Mouse (Mus musculus): ENCODE results near the gene Trak1. TPM values are rescaled to one million over a fixed set of nuclear protein-coding genes. Genes with fewer than 3 reads are reported as not detected.

Trak1 gene
- 39.9 and 42.4 TPM in 2 replicates for polyA plus RNA-seq (2012)

DNA sequence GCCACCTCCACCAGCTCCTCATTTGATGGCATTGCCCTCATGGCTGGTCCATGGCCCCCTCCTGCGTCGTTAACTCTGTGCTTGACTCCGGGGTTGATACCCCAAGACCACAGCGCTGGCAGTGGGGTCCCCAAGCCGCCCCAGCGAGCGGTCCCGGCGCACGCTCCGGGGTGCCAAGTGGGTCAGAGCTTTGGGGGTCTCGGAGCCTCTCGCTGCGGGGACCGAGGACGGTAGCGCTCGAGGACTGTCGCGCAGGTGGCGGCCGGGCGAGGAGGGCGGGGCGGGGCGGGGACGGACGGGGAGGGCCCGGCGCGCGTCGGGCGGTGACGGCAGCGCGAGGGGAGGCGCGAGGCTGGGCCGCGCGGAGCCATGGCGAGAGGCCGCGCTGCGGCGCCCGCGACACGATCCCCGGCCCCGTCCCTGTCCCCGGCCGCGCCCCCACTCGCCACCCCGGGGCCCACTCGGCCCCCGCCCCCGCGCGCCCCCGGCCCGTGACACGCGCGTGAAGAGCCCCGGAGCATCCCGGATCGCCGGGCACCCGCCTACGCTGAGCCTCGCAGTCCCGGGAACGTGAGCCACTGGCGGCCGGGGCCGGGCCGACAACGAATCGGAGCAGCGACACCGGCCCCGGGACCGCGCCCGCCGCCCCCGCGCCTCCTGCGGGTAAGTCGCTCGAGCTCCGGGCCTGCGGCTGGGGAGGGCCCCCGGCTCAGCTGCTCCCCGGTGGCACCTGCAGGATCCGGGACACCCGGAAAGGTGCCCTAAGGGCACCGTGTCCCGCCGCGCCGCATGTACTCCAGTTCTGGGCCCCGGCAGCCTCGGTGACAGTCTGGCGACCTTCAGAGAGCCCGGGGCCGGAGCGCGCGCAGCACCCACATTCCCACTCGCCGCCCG lies at the start of gene Trak1:
Gene Trak1 (plus strand): TSS at position 332 of the 894 bp plus-strand sequence.
- TF ChIP-seq GATA1 (IDR thresholded peaks at IDR 0.05; ENCODE audit: low read length), result no peak

DNA sequence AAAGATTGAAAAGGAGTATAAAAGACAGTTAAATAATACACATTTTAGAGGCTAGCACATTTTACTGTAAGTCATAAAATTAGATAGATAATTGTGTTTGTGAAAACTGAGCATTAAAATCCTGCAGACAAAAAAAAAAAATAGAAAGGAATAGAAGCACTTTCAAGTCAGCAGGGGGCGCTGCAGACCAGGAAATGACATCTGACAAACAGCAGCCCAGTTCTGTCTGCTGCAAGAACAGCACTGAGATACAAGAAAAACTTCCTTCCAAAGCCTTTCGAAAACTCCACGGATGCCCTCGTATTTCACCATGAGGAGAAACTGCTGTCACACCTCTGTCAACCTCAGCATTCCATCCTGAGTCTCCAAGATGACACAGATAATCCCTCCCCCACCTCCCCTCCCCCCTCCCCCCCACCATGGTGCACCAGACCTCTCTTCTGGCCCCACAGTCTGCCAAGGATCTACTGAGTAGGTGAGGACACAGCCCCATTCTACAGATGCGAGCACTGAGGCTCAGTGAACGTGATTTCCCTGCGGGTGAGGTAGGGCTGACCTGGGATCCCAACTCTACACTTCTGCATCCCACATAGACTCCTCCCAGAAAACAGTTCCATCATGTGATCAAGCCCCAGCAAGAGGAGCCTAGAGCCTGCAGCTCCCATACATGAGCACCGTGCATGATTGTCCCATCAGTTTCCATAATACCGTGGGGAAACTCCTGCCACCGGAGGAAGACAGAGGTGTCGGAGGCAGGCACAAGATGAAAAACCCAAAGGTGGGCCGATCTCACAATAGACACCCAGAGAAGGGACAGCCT lies 49.1 kb upstream of the Trak1 start:
- TF ChIP-seq GATA1 (IDR thresholded peaks at IDR 0.05; ENCODE audit: low read length), result no peak

DNA sequence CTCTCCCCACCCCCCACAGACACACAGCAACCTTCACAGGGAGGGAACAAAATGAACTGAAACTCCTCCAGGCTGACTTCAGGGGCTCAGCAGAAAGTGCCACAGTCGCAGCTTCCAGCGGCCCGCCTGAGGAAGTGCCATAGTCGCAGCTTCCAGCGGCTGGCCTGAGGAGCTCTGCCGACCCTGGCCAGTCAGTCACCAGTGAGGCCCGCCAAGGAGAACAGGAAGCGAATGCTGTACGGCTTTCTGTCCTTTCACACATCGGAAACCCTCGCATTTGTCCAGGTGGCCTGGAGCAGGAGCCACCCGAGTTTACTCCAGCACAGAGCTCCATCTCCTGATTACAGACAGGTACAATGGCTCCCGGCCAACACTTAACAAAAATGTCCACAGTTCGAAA lies 47.5 kb upstream of the Trak1 start:
- TF ChIP-seq GATA1 (IDR thresholded peaks at IDR 0.05; ENCODE audit: low read length), result no peak

DNA sequence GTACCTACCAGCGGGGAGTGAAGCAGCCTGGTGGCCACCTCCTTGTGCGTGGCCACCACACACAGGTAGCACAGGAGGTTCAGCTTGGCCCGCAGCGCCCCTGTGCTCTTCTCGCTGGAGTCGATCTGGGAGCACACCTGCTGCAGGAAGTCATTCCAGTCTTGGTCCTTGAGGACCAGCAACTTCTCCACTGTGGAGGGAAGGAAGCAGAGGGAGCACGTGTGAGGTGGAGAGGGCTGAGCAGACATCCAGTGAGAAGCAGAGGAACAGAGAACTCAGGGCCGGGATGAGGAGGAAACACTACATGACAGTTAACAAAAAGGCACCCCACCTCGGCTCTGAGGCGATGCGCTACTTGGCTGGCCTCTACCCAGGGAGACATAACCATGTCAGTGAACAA lies 46.4 kb upstream of the Trak1 start:
- no peak for TF ChIP-seq GATA1 (IDR thresholded peaks at IDR 0.05; ENCODE audit: low read length)

DNA sequence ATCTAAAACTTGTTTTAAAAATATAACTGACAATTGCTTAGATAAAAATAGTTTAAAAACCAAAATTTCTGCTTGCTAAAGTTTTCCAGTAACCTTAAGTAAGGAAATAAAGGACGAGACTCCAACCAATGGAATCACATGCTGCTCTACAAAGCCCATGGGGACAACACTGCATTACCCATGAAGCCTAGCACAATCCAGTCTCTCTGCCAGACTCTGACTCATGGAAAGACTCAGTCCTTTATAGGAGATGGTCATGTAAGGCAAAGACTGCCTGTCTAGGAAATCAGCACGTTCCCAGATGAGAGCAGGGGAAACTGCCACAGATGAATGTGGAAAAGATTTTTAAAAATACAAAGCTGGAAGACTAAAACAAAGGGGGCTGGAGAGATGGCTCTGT lies 43.3 kb upstream of the Trak1 start:
- TF ChIP-seq GATA1 (IDR thresholded peaks at IDR 0.05; ENCODE audit: low read length), result no peak

DNA sequence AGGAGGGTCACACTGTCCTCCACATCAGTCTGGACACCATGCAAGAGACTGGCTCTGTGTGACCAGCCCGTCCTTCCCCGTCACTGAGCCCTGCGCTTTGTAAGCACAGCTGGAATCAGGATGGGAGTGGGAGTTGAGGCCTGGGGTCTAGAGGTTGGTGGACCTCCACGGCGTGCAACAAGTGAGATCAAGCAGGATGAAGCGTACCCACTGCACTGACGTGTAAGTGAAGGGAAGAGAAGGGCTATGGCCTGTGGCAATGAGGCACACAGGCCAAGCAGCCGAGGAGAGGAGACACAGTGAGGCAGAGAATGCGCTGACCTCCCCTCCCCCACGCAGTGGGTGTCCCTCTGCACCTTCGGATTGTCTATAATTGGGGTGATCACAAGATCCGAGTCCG lies 42.5 kb upstream of the Trak1 start:
- TF ChIP-seq GATA1 (IDR thresholded peaks at IDR 0.05; ENCODE audit: low read length), result no peak

DNA sequence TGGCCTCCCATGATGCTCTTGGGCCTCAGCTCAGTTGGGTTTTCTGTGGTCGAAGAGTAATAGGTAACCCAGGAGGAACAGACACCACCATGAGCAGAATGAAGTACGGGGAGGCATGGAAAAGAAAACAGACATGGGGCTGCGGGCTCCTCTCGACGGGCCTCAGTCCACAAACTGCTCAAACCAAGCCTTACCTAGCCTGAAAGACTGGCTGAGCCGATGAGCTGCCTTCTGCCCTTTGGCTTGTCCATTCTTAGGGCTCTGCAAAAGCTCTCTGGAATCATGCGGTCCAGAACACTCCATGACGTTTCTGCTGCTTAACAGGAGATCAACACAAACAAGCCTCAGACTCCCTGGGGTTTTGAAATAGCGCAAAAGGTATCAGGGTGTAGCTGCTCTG lies 40.2 kb upstream of the Trak1 start:
- TF ChIP-seq GATA1 (IDR thresholded peaks at IDR 0.05; ENCODE audit: low read length), result no peak

DNA sequence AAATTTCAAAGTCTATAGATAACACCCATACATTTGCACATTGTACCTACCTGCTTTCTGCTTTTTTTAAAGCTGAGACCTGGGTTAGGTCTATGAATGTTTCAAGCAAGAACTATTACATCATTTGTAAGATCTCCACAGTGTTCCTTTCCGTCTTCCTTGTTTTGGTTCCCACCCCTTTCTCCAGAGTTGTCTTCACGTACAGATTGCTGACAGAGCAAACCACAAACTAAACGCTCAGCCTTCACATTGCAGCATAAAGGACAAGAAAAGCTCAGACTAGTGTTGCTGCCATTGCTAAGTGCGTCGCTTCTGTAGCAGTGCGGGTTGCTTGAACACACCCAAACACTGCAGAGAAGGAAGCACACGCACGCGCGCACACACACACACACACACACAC lies 32.0 kb upstream of the Trak1 start:
- no peak for TF ChIP-seq GATA1 (IDR thresholded peaks at IDR 0.05; ENCODE audit: low read length)

DNA sequence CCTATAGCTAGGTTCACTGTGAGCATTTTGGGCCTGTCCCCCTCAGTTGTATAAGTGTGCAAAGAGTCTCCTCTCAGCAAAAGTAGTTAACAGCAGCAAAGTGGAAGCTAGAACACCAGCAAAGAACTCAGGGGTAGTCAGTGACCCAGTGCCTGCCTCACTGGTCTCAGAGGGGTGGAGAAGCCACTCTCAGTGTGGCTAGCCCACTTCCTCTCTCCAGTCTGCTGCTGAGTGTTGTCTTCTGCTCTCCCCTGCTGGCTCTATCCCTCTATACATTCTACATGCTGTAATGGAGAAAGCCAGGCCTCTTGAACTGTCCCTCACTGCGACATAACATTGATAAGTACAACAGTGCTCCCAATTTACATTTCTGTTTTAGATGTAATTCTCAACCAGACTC lies 26.2 kb upstream of the Trak1 start:
- TF ChIP-seq GATA1 (IDR thresholded peaks at IDR 0.05; ENCODE audit: low read length), result no peak

DNA sequence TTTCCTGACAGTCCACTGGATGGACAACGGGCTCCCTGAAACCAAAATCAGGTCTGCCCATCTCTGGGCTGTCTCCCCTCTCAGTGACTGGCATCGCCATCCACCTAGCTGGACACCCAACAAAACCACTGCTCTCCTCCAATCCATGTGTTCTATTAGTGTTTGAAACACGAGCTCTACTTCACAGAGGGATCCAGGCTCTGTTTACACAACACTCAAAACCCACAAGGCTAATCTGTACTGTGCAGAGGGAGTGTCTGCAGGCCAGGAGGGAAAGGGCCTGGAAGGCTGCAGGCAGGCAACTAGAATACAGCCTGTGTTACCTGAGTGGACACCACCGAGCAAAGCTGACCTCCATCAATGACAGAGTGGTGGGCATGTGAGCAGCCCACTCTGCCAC lies 25.7 kb upstream of the Trak1 start:
- TF ChIP-seq GATA1 (IDR thresholded peaks at IDR 0.05; ENCODE audit: low read length), result no peak

DNA sequence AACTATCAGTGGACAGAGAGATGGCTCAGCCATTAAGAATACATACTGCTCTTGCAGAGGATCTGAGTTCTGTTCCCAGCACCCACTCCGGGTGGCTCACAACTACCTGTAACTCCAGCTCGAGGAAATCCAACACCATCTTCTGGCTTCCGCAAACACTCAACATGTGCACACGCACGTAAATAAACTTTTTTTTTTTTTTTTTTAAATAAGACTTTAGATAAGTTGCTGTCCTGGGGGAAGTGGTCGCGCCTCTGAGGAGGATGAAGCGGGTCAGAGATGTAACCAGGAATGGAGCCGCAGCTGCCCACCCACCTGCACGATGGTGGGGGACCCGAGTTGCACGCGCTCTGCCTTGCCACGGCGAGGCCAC lies 20.6 kb upstream of the Trak1 start:
- TF ChIP-seq GATA1 (IDR thresholded peaks at IDR 0.05; ENCODE audit: low read length), result no peak

DNA sequence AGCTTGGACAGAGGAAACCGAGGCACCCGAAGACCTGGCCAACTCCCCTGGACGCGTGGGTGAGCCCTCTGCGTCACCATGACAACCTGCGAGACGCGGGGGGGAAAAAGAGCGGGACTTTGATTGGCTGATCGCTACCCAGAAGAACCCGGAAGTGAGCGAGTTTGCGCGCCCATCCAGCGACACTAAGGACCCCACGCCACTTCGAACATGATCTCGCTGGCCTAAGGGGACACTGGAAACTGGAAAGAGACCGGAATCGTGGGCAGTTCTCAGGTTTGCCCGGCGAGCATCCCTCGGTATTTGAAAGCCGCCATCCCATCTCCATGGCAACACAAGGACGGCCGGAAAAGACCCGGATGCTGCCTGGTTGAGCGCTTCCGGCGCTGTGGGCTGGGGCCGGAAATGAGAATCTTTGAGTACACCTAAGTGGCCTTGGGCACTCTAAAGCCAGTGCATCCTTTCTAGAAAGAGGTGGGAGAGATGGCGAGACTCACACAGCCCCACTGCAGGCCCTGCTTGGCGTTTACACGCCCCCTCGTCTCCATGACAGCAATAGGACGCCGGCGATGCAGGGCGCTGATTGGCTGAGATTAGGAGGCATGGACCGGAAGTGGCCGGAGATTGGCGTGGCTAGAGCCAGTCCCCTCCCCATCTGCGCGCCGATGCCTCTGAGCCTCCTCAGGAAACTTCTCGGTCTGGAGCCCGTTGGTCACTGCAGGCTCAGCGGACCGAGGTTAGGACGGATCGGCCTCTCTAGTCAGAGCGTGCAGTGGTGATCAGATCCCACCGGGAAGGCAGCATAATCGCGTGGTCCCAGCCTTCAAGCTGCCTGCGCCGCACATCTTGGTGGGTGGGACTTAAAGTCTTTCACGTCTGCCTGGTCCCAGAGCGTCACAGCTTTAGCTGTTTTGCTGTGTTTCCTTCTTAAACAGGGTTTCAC lies 19.9 kb upstream of the Trak1 start, which contains the start of gene Ulk4:
Gene Ulk4 (minus strand): TSS at position 80 of the 943 bp plus-strand sequence.
- TF ChIP-seq GATA1 (IDR thresholded peaks at IDR 0.05; ENCODE audit: low read length), result no peak

DNA sequence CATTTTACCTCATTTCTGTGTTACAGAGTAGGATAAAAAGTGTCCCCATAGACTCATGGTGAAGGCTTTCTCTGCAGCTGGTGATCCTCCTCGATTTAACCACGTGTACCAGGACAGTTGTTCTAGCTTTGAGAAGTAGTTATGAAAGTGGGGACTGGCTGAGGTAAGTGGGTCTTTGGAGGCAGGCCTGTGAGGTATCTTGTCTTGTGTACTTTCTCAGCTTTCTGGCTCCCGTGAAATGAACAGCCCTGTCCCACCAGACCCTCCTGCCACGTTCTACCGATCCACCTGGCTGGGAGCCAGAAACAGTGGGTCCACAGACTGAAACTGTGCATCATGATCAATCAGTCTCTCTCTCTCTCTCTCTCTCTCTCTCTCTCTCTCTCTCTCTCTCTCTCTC lies 18.1 kb upstream of the Trak1 start:
- no peak for TF ChIP-seq GATA1 (IDR thresholded peaks at IDR 0.05; ENCODE audit: low read length)

DNA sequence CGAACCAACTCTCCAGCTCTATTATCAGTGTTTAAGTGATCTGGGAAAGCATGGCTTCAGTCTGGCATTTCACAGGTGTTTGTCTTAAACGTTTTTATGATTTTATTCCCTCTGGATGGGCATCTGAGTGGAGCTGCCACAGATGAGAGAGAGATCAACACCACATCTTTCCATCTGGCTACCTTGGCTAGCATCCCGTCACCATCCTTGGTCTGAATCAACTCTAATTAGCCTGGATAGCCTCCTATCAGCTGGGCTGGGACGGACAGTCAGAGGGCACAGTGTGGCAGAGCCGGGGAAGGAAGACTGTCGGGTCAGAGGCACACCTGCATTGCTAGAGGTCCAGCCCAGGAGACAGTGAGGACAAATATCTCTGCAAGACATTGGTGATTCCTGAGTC lies 15.4 kb upstream of the Trak1 start:
- no peak for TF ChIP-seq GATA1 (IDR thresholded peaks at IDR 0.05; ENCODE audit: low read length)

DNA sequence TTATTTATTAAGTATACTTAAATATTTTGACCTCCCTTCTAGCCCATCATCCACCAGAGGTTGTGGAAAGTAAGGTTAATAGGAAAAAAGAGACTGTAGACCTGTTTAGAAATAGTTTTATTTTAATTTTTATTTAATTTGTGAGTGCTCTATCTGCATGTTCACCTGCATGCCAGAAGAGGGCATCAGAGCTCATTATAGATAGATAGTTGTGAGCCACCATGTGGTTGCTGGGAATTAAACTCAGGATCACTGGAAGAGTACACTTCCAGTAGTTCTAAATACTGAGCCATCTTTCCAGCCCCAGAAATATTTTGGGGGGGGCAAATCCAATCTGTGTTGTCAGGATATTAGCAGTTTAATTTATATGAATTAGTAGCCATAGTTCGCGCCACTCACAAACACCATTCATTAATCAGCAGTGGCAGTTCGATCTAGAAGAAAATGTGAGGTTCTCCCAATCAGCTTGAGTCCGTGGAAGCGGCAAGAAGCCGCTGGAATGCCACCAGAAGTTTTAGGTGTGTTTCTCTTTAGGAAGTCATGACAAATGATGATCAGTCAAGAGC lies 13.6 kb upstream of the Trak1 start:
- no peak for TF ChIP-seq GATA1 (IDR thresholded peaks at IDR 0.05; ENCODE audit: low read length)
